In genomic region chr7:25756011-25756410, GRCm38 (mm10) we compare ENCODE assay signal across 8 mouse cellular contexts. TPM values are rescaled to one million over a fixed set of nuclear protein-coding genes. Genes with fewer than 3 reads are reported as not detected.
A peak's percentile ranks its signal among the peaks of the same experiment; 100 is the strongest.
DNase-seq lines count a peak whose midpoint lies in the region; ATAC-seq and TF ChIP-seq lines count a peak whose summit lies in the region.

No protein-coding gene starts in this region.

- no peaks in the 10 kb centered on the region for H3K9me3 ChIP-seq in erythroblast, embryonic 14.5 days (ENCODE audit: control insufficient read depth, low read length)
- no peaks in the 10 kb centered on the region for H3K9me3 ChIP-seq in heart, embryonic 12.5 days (replicated peaks)
- H3K9me3 ChIP-seq in kidney, postnatal 0 days (replicated peaks; ENCODE audit: low read length), result no peaks in the 10 kb centered on the region
- no peaks in the 10 kb centered on the region for H3K9me3 ChIP-seq in liver, embryonic 11.5 days (ENCODE audit: control insufficient read depth, low read length)
- H3K9me3 ChIP-seq in stomach, embryonic 14.5 days (ENCODE audit: control insufficient read depth, low read depth, low read length), result no peaks in the 10 kb centered on the region

- peak overlapping the region; percentile 88 for H3K4me2 ChIP-seq in heart, embryonic 12.5 days
- peak overlapping the region; percentile 88 for H3K4me2 ChIP-seq in kidney, postnatal 0 days (ENCODE audit: low read length)
- peak overlapping the region; percentile 98 for H3K4me2 ChIP-seq in liver, embryonic 11.5 days
- peak overlapping the region; percentile 92 for H3K4me2 ChIP-seq in stomach, embryonic 14.5 days (replicated peaks; ENCODE audit: low read depth, low read length)

- peak; percentile 94 to 97 for DNase-seq in B cell, adult 2 months
- peak; percentile 97 for DNase-seq in kidney, postnatal 0 days (ENCODE audit: low spot score)
- peak; percentile 86 for DNase-seq in liver, embryonic 11.5 days (ENCODE audit: low spot score)
- peak; percentile 92 for DNase-seq in naive thymus-derived CD4-positive, alpha-beta T cell, adult 2 months (ENCODE audit: low read depth)

- H3K4me3 ChIP-seq in bone marrow macrophage, adult 2 months (ENCODE audit: insufficient read depth, low read length), result peak overlapping the region; percentile 51
- peak overlapping the region; percentile 100 for H3K4me3 ChIP-seq in erythroblast, embryonic 14.5 days (replicated peaks)
- peak overlapping the region; percentile 79 for H3K4me3 ChIP-seq in heart, embryonic 12.5 days
- H3K4me3 ChIP-seq in kidney, postnatal 0 days (replicated peaks; ENCODE audit: low read depth, low read length), result peak overlapping the region; percentile 93
- H3K4me3 ChIP-seq in liver, embryonic 11.5 days (ENCODE audit: low read depth, low read length), result peak overlapping the region; percentile 97
- peak overlapping the region; percentile 99 for H3K4me3 ChIP-seq in stomach, embryonic 14.5 days (ENCODE audit: low read depth, low read length)

- H3K36me3 ChIP-seq in erythroblast, embryonic 14.5 days (ENCODE audit: control insufficient read depth), result peaks cover 26% of the 10 kb centered on the region
- peaks cover 31% of the 10 kb centered on the region for H3K36me3 ChIP-seq in heart, embryonic 12.5 days
- peaks cover 8% of the 10 kb centered on the region; the same call in 1 of the 2 replicates for H3K36me3 ChIP-seq in kidney, postnatal 0 days (ENCODE audit: insufficient read depth, low read length)
- H3K36me3 ChIP-seq in liver, embryonic 11.5 days (ENCODE audit: control insufficient read depth, insufficient read depth, low read length), result peaks cover 5% of the 10 kb centered on the region; the same call in 1 of the 2 replicates
- H3K36me3 ChIP-seq in stomach, embryonic 14.5 days (ENCODE audit: control insufficient read depth, insufficient read depth, low read length), result peaks cover 19% of the 10 kb centered on the region

- ATAC-seq in heart, embryonic 12.5 days (ENCODE audit: insufficient number of reproducible peaks, low FRiP score), result peak; percentile 31
- ATAC-seq in kidney, postnatal 0 days (replicated peaks; ENCODE audit: low FRiP score, low read depth), result peak; percentile 31
- ATAC-seq in liver, embryonic 11.5 days (replicated peaks; ENCODE audit: low FRiP score), result peak; percentile 38
- peak; percentile 29 for ATAC-seq in stomach, embryonic 14.5 days (ENCODE audit: insufficient number of reproducible peaks, insufficient read depth, low FRiP score, low read depth)

- under 1% methylated on average over 18 of the region's 18 CpGs for WGBS in heart, embryonic 12.5 days
- under 1% methylated on average over 18 of the region's 18 CpGs for WGBS in kidney, postnatal 0 days
- 0% methylated on average over 18 of the region's 18 CpGs for WGBS in liver, embryonic 11.5 days
- 1% methylated on average over 18 of the region's 18 CpGs for WGBS in stomach, embryonic 14.5 days

- peaks cover 8% of the 10 kb centered on the region for H3K27me3 ChIP-seq in erythroblast, embryonic 14.5 days (ENCODE audit: control insufficient read depth)
- H3K27me3 ChIP-seq in heart, embryonic 12.5 days (replicated peaks), result no peaks in the 10 kb centered on the region
- H3K27me3 ChIP-seq in kidney, postnatal 0 days (ENCODE audit: insufficient read depth, low read length), result no peaks in the 10 kb centered on the region
- H3K27me3 ChIP-seq in liver, embryonic 11.5 days (replicated peaks; ENCODE audit: control insufficient read depth, insufficient read depth, low read length), result no peaks in the 10 kb centered on the region
- H3K27me3 ChIP-seq in stomach, embryonic 14.5 days (ENCODE audit: control insufficient read depth, insufficient read depth, low read length), result no peaks in the 10 kb centered on the region

- peak overlapping the region; percentile 66 for H3K9ac ChIP-seq in heart, embryonic 12.5 days
- peak overlapping the region; percentile 54 for H3K9ac ChIP-seq in kidney, postnatal 0 days (ENCODE audit: low read depth, low read length)
- H3K9ac ChIP-seq in liver, embryonic 11.5 days (ENCODE audit: low read depth, low read length), result peak overlapping the region; percentile 100
- no peak overlapping the region; the same call in 1 of the 2 replicates for H3K9ac ChIP-seq in stomach, embryonic 14.5 days (replicated peaks; ENCODE audit: low read depth, low read length)

- H3K4me1 ChIP-seq in bone marrow macrophage, adult 2 months (ENCODE audit: control insufficient read depth, insufficient read depth, low read length), result peaks cover 14% of the 10 kb centered on the region
- peaks cover 41% of the 10 kb centered on the region for H3K4me1 ChIP-seq in erythroblast, embryonic 14.5 days (ENCODE audit: control insufficient read depth)
- peaks cover 22% of the 10 kb centered on the region for H3K4me1 ChIP-seq in heart, embryonic 12.5 days (replicated peaks)
- peaks cover 9% of the 10 kb centered on the region for H3K4me1 ChIP-seq in kidney, postnatal 0 days (replicated peaks; ENCODE audit: insufficient read depth, low read length)
- H3K4me1 ChIP-seq in liver, embryonic 11.5 days (replicated peaks; ENCODE audit: control insufficient read depth, insufficient read depth, low read length), result peaks cover 18% of the 10 kb centered on the region
- peaks cover 14% of the 10 kb centered on the region for H3K4me1 ChIP-seq in stomach, embryonic 14.5 days (ENCODE audit: control insufficient read depth, insufficient read depth, low read length)

- peak; percentile 76 for TF ChIP-seq CTCF in bone marrow macrophage, adult 2 months (IDR thresholded peaks at IDR 0.05; ENCODE audit: low read depth, low read length)
- TF ChIP-seq CTCF in kidney, postnatal 0 days (IDR thresholded peaks at IDR 0.05; ENCODE audit: low read depth), result peak; percentile 89

- no peak for TF ChIP-seq POLR2A in bone marrow macrophage, adult 2 months (IDR thresholded peaks at IDR 0.05; ENCODE audit: borderline replicate concordance, low read depth, low read length)

- peak overlapping the region; percentile 72 for H3K27ac ChIP-seq in bone marrow macrophage, adult 2 months (ENCODE audit: insufficient read depth, low read depth, low read length)
- H3K27ac ChIP-seq in heart, embryonic 12.5 days (ENCODE audit: poor library complexity, severe bottlenecking), result peak overlapping the region; percentile 94
- peak overlapping the region; percentile 99 for H3K27ac ChIP-seq in kidney, postnatal 0 days
- peak overlapping the region; percentile 97 for H3K27ac ChIP-seq in liver, embryonic 11.5 days (ENCODE audit: low read depth, low read length)
- peak overlapping the region; percentile 87 for H3K27ac ChIP-seq in stomach, embryonic 14.5 days (ENCODE audit: low read length)

RNA-seq across cellular contexts. Expression of gene Hnrnpul1, which starts 1.5 kb away (rescaled TPM):
- 109 and 123 TPM in 2 replicates for polyA plus RNA-seq in bone marrow macrophage, adult 2 months (2012; ENCODE audit: insufficient read depth, insufficient read length, missing spikeins)
- 32.8 and 36.7 TPM in 2 replicates for polyA plus RNA-seq in erythroblast, embryonic 14.5 days (2012)
- 57.0 and 60.9 TPM in 2 replicates for polyA plus RNA-seq in heart, embryonic 12.5 days (2016; fragmentation: Nextera tagmentation; extraction: Ambion mirVana)
- 50.0 and 56.0 TPM in 2 replicates for polyA plus RNA-seq in kidney, postnatal 0 days (2015; fragmentation: Nextera tagmentation; extraction: Ambion mirVana)
- 67.2 and 68.6 TPM in 2 replicates for polyA plus RNA-seq in liver, embryonic 11.5 days (2014; fragmentation: Nextera tagmentation; extraction: Ambion mirVana)
- polyA plus RNA-seq in stomach, embryonic 14.5 days (2014; fragmentation: Nextera tagmentation; extraction: Ambion mirVana), result 77.2 and 77.8 TPM in 2 replicates

RNA-seq across cellular contexts. Expression of gene Axl, which starts 32.5 kb away (rescaled TPM):
- polyA plus RNA-seq in bone marrow macrophage, adult 2 months (2012; ENCODE audit: insufficient read depth, insufficient read length, missing spikeins), result 55.6 and 63.1 TPM in 2 replicates
- polyA plus RNA-seq in erythroblast, embryonic 14.5 days (2012), result 0.26 and 0.61 TPM in 2 replicates
- 60.6 and 61.8 TPM in 2 replicates for polyA plus RNA-seq in heart, embryonic 12.5 days (2016; fragmentation: Nextera tagmentation; extraction: Ambion mirVana)
- 95.7 and 110 TPM in 2 replicates for polyA plus RNA-seq in kidney, postnatal 0 days (2015; fragmentation: Nextera tagmentation; extraction: Ambion mirVana)
- 34.2 and 35.4 TPM in 2 replicates for polyA plus RNA-seq in liver, embryonic 11.5 days (2014; fragmentation: Nextera tagmentation; extraction: Ambion mirVana)
- 66.4 and 75.3 TPM in 2 replicates for polyA plus RNA-seq in stomach, embryonic 14.5 days (2014; fragmentation: Nextera tagmentation; extraction: Ambion mirVana)

RNA-seq across cellular contexts. Expression of gene Ccdc97, which starts 37.1 kb away (rescaled TPM):
- polyA plus RNA-seq in bone marrow macrophage, adult 2 months (2012; ENCODE audit: insufficient read depth, insufficient read length, missing spikeins), result 40.0 and 44.7 TPM in 2 replicates
- polyA plus RNA-seq in erythroblast, embryonic 14.5 days (2012), result 8.8 and 9.3 TPM in 2 replicates
- polyA plus RNA-seq in heart, embryonic 12.5 days (2016; fragmentation: Nextera tagmentation; extraction: Ambion mirVana), result 24.6 and 25.9 TPM in 2 replicates
- polyA plus RNA-seq in kidney, postnatal 0 days (2015; fragmentation: Nextera tagmentation; extraction: Ambion mirVana), result 18.8 and 19.4 TPM in 2 replicates
- polyA plus RNA-seq in liver, embryonic 11.5 days (2014; fragmentation: Nextera tagmentation; extraction: Ambion mirVana), result 33.2 and 33.9 TPM in 2 replicates
- 29.4 and 30.8 TPM in 2 replicates for polyA plus RNA-seq in stomach, embryonic 14.5 days (2014; fragmentation: Nextera tagmentation; extraction: Ambion mirVana)

Comparison
In these comparisons a context has a peak if more than half of its experiments do, and no peak if none do; other contexts are left out.
1. Peak in every context shown above with its lines: DNase-seq, ATAC-seq, H3K4me3 ChIP-seq and H3K27ac ChIP-seq.
2. RNA of gene Axl, which starts 32.5 kb away (polyA plus RNA-seq): 95.7 to 110 TPM in kidney, postnatal 0 days, 66.4 to 75.3 TPM in stomach, embryonic 14.5 days, 55.6 to 63.1 TPM in bone marrow macrophage, adult 2 months, 60.6 to 61.8 TPM in heart, embryonic 12.5 days and 34.2 to 35.4 TPM in liver, embryonic 11.5 days; 0.26 to 0.61 TPM in erythroblast, embryonic 14.5 days; every median in the first group is over 10 times any median in the second.